Mouse (Mus musculus): ENCODE data around the gene Rep15. TPM values are rescaled to one million over a fixed set of nuclear protein-coding genes. Genes with fewer than 3 reads are reported as not detected.

The Rep15 gene
- polyA plus RNA-seq, 1 experiment from 2014 or later: 5.7 TPM

GRCm38 (mm10) chr6:147064226-147064943, 32.0 kb downstream of the Rep15 start:
- no peaks in the 10 kb centered on the region for H3K4me1 ChIP-seq (replicated peaks)
- H3K27me3 ChIP-seq (replicated peaks): no peaks in the 10 kb centered on the region
- no peak overlapping the region for H3K4me3 ChIP-seq (replicated peaks)
- ATAC-seq: peak; percentile 72
- 78% methylated on average over 10 of the region's 10 CpGs for WGBS
- no peak overlapping the region for H3K9ac ChIP-seq
- no peak overlapping the region for H3K27ac ChIP-seq
- H3K9me3 ChIP-seq: no peaks in the 10 kb centered on the region
- H3K4me2 ChIP-seq (replicated peaks): no peak overlapping the region
- H3K36me3 ChIP-seq: peaks cover 10% of the 10 kb centered on the region

DNA sequence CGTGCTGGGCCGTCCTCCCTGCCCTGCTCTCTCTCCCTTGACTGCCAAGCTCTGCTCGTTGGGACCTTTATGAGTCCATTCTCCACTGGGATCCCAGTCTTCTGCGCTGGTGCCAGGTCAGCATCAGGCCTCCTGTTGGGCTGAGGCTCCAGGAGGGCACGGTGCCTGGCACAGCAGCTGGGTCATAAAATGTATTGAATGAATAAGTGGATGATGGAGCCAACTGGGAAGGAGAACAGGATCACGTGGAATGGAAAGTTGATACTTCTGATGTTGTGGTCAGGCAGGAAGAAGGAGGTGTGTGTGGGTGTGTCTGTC, 32.5 kb downstream of the Rep15 start:
- no peak overlapping the region for H3K27ac ChIP-seq
- H3K4me3 ChIP-seq (replicated peaks): no peak overlapping the region
- H3K36me3 ChIP-seq: peaks cover 10% of the 10 kb centered on the region
- no peak for ATAC-seq
- H3K9me3 ChIP-seq: no peaks in the 10 kb centered on the region
- no peaks in the 10 kb centered on the region for H3K4me1 ChIP-seq (replicated peaks)
- H3K4me2 ChIP-seq (replicated peaks): no peak overlapping the region
- H3K9ac ChIP-seq: no peak overlapping the region
- WGBS: 79% methylated on average over 6 of the region's 6 CpGs
- no peaks in the 10 kb centered on the region for H3K27me3 ChIP-seq (replicated peaks)

- Histone ChIP-seq H3K9me3 (no peaks in the 10 kb centered on the region), H3K27ac (peak overlapping the region; percentile 64), H3K9ac (no peak overlapping the region), H3K4me1 (replicated peaks) (no peaks in the 10 kb centered on the region), H3K27me3 (replicated peaks) (no peaks in the 10 kb centered on the region), H3K36me3 (no peaks in the 10 kb centered on the region), H3K4me3 (replicated peaks) (no peak overlapping the region), H3K4me2 (replicated peaks) (no peak overlapping the region)
- ATAC-seq: peak; percentile 49; the same call in 1 of the 2 replicates
- 43% methylated on average over 5 of the region's 5 CpGs for WGBS
These were observed 43.5 kb downstream of the Rep15 start for GRCm38 (mm10) chr6:147075808-147076387.

- H3K4me1 ChIP-seq (replicated peaks): no peaks in the 10 kb centered on the region
- ATAC-seq: no peak
- H3K27me3 ChIP-seq (replicated peaks): no peaks in the 10 kb centered on the region
- no peaks in the 10 kb centered on the region for H3K36me3 ChIP-seq
- H3K4me2 ChIP-seq (replicated peaks): no peak overlapping the region
- no peak overlapping the region for H3K9ac ChIP-seq
- no peak overlapping the region for H3K4me3 ChIP-seq (replicated peaks)
- no peak overlapping the region for H3K27ac ChIP-seq
- 76% methylated on average over 7 of the region's 8 CpGs for WGBS
- no peaks in the 10 kb centered on the region for H3K9me3 ChIP-seq
These were observed 44.5 kb downstream of the Rep15 start for GRCm38 (mm10) chr6:147076878-147077277.

- 92% methylated on average over 10 of the region's 10 CpGs for WGBS
- no peak overlapping the region for H3K4me3 ChIP-seq (replicated peaks)
- H3K4me1 ChIP-seq (replicated peaks): no peaks in the 10 kb centered on the region
- H3K36me3 ChIP-seq: no peaks in the 10 kb centered on the region
- no peaks in the 10 kb centered on the region for H3K9me3 ChIP-seq
- no peaks in the 10 kb centered on the region for H3K27me3 ChIP-seq (replicated peaks)
- H3K27ac ChIP-seq: no peak overlapping the region
- no peak overlapping the region for H3K9ac ChIP-seq
- no peak overlapping the region for H3K4me2 ChIP-seq (replicated peaks)
- no peak for ATAC-seq
These were observed 47.5 kb downstream of the Rep15 start for GRCm38 (mm10) chr6:147079919-147080318.

Other genes starting within 250 kb of the Rep15 start
- 2.8 and 3.8 TPM in 2 replicates for gene Arntl2, start 236.5 kb upstream of the Rep15 start, polyA plus RNA-seq (2015; fragmentation: Nextera tagmentation; extraction: Ambion mirVana)
- not detected in 2 replicates for gene Smco2, start 182.5 kb upstream of the Rep15 start, polyA plus RNA-seq (2015; fragmentation: Nextera tagmentation; extraction: Ambion mirVana)
- 35.9 and 41.5 TPM in 2 replicates for gene Ppfibp1, start 144.1 kb upstream of the Rep15 start, polyA plus RNA-seq (2015; fragmentation: Nextera tagmentation; extraction: Ambion mirVana)
- 0.10 and 0.21 TPM in 2 replicates for gene 1700034J05Rik, start 78.2 kb upstream of the Rep15 start, polyA plus RNA-seq (2015; fragmentation: Nextera tagmentation; extraction: Ambion mirVana)
- gene Mrps35, start 10.2 kb downstream of the Rep15 start, polyA plus RNA-seq (2015; fragmentation: Nextera tagmentation; extraction: Ambion mirVana): 149 and 153 TPM in 2 replicates
- 2.0 and 2.4 TPM in 2 replicates for gene Mansc4, start 54.4 kb downstream of the Rep15 start, polyA plus RNA-seq (2015; fragmentation: Nextera tagmentation; extraction: Ambion mirVana)
- 7.3 and 7.6 TPM in 2 replicates for gene Klhl42, start 58.8 kb downstream of the Rep15 start, polyA plus RNA-seq (2015; fragmentation: Nextera tagmentation; extraction: Ambion mirVana)
- gene Pthlh, start 231.6 kb downstream of the Rep15 start, polyA plus RNA-seq (2015; fragmentation: Nextera tagmentation; extraction: Ambion mirVana): 0.83 and 1.1 TPM in 2 replicates